Mouse (Mus musculus) spleen, adult 12 weeks (tissue): ENCODE results near the gene Ankrd27.

Experiments
- DNase-seq: peaks from one replicate; pipeline ENCODE4 v3.0.0; 2022; ENCODE audit warnings: low spot score

Gene Ankrd27

GRCm38 (mm10) chr7:35584068-35584785, 1.8 kb upstream of the Ankrd27 start:
- no peak for DNase-seq

DNA sequence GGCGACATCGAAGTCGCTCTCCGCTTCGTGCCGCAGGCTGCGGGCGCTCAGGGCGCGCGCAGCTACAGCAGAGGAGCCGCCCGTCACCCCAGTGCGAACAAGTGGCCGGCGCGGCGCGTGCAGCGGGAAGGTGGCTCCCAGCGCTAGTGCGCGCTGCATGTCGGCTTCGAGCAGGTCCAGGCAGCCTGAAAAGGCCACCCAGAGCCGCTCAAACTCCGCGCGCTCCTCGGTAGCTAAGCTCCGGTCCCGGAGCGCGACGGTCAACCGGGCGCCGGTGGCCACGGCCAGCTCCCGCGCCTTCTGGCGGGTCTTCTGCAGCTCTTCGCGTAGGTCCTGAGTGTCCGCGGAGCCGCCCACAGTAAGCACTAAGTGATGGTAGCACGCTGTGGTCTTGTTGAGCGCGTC, 1.3 kb upstream of the Ankrd27 start:
- DNase-seq: peak; percentile 36

DNA sequence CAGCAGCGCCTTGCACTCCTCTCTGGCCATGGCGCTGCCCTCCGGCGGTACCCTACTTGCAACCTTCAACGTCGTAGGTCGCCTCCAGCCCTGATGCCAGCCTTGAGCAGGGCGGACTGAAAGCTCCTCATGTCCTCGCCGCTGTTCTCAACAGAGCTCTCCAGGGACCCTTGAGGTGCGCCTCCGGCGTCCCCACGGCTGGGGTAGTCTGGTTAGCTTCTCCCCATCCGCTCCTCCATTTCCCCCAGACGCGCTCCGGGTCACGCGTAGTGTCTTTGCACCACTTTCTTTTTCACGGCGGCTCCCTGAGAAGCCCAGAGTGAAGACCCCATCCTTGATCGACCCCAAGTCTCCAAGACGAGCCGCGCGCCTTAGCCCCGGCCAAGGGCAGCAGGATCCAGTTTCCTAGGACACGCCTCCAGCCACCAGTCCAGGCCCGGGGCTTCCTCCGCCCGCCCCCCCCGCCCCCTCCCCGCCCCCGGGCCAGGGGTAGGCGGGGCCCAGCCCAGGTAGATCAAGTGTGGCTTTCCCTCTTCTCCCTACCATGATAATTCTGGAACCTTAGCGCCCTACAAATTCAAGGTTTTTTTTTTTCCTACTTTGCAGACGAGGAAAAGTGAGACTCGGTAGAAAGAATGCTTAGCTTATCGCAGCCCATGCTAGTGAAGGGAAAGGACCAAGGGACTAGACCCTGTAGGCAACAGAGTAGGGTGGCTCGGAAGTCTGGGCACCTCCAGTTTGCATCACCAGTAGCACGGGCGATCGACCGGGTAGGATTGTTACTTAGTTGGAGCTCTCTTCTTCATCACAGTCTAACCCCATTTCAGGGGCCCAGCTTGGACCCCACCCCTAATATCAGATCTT, 621 bp upstream of the Ankrd27 start, which contains the start of gene Rgs9bp:
TSS of gene Rgs9bp (minus strand) at position 392 of the 864 bp plus-strand sequence.
- DNase-seq: peak; percentile 32

DNA sequence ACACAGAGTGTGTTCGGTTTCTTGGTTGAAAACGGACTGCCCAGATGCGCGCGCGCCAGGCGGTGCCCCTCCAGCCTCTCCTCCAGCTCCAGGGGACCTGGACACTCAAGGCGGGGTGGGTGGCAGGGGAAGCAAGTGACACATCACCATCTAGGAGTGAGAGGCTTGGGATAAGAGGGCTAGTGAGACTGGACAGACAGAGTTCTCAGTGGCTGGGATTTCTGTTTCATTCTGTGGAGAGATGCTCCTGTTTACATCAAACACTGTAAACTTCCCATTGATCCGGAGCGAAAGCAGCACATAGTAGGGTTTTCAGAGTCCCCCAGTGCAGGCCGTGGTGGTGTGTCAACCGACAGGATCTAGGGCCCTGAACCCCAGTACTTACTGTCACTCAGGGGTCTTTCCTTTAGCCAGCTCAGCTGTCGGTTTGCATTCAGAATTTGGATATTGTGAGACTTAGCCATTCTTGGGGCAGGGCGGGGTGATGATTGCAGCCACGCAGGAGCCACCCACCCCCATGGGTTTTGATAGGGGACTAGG, 932 bp downstream of the Ankrd27 start:
- no peak for DNase-seq

DNA sequence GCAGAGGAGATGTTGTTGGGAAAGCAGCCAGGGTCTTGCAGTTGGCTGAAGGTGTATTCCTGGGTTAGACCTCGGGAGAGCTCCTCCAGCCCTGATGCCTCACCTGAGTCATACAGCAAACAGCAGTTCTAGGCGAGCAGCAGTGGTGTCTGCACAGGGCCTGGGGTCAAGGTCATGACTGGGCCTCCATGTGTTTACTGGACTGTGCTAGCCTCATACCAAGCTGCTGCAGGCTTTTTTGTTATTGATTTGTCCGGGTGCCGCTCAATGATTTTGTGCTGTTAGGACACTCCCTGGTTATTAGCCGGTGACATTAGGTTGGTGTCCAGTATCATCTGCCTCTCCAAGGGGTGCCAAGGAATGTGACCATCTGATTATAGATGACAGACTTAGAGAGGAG, 1.7 kb downstream of the Ankrd27 start:
- DNase-seq: no peak

DNA sequence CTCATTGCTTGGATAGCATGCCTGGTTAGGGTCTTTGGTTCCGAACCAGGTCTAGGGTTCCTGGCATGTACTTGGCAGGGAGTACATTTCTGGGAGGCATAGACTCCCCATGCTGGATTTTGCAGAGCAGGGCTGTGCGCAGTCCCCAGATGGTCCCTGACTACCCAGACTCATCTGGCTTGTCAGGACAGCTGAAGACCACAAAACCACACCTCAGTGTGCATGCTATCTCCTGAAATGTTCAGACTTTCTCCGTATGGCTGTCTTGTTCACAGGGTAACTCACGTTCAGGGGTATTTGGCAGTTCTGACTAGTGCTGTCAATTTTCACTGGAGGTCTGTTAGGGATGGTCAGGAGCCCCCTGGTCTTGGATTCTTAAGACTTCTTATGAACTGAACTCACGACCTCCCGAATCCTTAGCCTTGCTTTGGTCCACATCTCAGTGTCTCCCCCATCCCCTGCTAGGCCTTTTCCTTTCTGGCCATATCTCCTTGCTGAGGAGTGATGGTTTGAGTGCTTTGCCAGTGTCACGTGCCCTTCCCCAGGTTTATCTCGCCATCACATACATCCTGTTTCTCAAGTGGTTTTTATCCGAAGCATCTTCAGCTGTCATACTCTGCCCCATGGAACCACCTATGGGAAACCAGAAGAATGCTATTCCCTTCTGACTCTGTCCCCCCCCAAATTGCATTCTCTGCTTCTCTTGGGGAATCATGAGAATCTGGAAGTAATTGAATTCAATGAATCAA, 2.8 kb downstream of the Ankrd27 start:
- DNase-seq: no peak

- DNase-seq: no peak
These were observed 3.4 kb downstream of the Ankrd27 start for GRCm38 (mm10) chr7:35589485-35589884.

- DNase-seq: no peak
These were observed 4.7 kb downstream of the Ankrd27 start for GRCm38 (mm10) chr7:35590731-35591191.

DNA sequence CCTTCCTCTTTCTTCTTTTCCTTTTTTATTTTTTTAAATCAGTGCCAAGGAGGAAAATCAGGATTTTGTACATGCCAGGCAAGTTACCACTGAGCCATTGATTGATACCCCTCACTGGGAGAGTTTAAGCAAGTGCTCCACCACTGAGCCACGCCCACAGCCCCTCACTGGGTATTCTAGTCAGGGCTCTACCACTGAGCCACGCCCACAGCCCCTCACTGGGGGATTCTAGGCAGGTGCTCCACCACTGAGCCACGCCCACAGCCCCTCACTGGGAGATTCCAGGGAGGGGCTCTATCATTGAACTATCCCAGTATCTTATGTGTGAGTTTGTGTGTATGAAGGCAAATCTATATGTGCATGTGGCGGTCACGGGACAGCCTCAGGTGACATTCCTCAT, 8.3 kb downstream of the Ankrd27 start:
- DNase-seq: no peak

DNA sequence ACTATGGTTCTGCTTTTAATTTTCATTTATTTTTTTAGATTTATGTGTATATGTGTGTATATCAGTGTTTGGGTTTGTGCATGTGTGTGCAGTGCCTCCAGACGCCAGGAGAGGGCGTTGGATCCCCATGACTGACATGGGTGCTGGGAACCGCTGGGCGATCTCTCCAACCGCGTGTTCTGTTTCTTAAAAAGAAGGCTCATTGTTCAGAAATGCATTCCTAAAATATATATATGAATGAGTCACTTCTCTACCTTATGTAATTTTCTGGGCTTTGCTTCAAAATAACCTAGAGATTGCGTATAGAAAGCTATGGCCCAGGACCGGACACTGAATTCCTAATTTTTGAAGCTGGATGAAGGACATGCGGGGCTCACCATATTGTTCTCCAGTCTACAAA, 13.4 kb downstream of the Ankrd27 start:
- DNase-seq: no peak

DNA sequence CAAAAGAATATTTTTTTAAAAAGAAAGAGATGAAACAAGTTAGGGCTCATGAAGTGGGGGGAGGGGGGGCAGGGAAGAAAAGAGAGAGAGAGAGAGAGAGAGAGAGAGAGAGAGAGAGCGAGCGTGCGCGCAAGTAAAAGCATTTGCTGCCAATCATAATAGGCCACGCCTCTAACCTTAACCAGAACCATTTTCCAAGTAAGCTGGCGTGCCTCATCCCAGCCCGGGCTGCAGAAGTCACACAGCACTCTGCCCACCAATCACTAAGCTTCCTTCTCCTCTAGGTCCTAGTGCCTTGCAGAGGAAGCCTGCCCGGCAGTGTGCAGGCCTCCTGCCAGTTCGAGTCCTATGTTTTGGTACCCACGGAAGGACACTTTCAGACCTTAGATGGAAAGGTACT, 14.0 kb downstream of the Ankrd27 start:
- no peak for DNase-seq

DNA sequence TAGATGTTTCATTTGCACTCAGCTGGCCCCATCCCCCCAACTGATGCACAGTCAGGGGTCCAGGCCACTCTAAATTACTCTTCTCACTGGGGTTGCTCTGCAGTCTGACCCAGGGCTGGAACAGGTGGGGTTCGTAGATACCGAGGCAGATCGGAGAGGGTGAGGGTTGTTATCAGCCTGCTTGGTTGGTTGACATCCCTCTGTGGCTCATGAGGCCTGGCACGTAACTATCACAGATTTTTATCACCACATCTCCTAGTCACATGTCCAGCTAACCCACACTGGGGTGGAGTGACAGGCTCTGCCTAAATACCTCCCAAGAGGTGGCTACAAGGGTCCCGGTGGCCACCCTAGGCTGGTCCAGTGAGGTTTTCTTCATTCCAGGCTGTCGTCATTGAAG, 15.1 kb downstream of the Ankrd27 start:
- DNase-seq: no peak

DNA sequence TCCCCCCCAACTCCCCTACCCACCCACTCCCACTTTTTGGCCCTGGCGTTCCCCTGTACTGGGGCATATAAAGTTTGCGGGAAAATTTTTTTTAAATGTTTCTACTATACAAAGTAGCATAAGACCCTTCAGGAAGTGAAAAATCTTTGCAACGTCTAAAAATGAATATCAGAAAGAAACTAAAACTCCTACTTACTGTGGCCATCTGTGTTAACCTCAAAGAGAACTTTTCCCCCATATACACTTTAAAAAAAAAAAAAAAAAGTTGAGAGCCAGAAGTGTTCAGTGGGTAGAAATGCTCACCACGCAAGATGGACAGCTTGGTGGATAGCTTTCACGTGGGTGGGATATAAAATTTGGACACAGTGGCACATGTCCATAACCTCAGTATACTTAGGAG, 16.7 kb downstream of the Ankrd27 start:
- DNase-seq: no peak

DNA sequence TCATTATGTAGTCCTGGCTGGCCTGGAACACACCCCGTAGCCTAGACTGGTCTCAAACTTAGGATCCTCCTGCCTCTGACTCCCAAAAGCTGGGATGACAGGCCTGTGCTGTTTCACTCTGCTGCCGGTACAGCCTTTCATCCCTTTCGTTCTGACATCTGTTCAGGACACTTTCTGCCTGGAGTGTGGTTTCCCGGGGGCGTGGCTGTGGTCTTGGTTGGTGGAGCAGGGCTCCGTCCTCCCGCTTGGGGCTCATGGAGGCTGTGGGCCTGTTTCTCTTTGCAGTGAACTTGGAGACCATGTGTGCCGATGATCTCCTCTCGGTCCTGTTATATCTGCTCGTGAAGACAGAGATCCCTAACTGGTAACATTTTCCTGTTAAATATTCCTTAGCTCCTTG, 20.8 kb downstream of the Ankrd27 start:
- DNase-seq: no peak

GRCm38 (mm10) chr7:35609245-35609644, 23.2 kb downstream of the Ankrd27 start:
- no peak for DNase-seq

GRCm38 (mm10) chr7:35617513-35617912, 31.5 kb downstream of the Ankrd27 start:
- no peak for DNase-seq

DNA sequence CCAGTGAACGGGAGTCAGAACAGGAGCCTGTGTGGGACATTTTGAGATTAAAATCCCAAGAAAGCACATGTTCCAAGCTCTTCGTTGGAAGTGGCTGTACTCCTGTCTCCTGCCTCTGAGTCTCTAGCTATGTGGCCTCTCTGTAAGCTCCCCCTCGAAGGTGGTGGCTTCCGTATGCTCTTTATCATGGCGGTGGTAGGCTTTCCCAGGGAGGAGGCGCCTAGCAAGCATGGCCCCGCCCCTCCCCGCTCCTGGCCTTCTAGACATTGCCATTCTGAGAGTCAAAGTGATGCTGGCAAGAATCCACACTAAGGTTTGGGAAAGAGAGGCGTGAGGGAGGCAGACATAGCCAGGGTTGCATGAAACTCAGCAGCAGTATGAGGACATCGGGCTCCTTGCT, 36.6 kb downstream of the Ankrd27 start:
- no peak for DNase-seq

- no peak for DNase-seq
These were observed 40.0 kb downstream of the Ankrd27 start for GRCm38 (mm10) chr7:35626038-35626437.

- no peak for DNase-seq
These were observed 41.3 kb downstream of the Ankrd27 start for GRCm38 (mm10) chr7:35627371-35627770.

DNA sequence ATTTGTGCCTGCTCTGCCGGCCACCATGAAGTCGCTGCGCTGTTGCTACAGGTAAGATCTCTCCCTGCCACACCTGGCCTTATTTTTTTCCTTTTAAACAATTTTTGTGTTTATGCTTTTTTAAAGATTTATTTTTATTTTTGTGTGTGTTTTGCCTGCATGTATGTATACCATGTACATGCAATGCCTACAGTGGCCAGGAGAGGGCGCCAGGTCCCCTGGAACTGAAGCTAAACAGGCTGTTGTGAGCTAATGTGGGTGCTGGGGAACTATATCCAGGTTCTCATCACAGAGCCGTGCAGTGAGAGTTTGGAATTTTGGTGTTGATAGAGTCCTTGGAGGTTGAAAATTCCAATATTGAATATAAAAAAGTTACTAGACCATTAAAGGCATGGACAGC, 42.5 kb downstream of the Ankrd27 start:
- DNase-seq: peak; percentile 50

DNA sequence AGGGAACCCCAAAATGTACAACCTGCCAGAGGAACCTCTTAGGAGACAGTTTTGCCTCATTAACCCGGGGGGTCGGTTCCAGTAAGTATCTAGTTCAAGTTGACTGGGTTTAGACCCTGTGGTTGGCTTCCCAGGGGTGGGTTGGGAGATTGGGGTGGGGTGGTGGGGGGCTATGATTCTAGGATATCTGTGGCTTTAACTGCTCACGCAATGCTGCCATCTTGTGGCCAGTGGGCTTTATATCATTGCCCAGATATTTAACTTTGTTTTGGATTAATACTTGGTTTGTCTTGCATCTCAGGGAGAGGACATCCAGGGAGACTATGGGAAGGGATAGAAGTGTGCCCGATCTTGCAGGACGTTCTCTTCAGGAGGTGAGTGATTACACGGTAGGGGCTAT, 50.2 kb downstream of the Ankrd27 start:
- DNase-seq: no peak

GRCm38 (mm10) chr7:35636874-35637273, 50.8 kb downstream of the Ankrd27 start:
- DNase-seq: no peak
